Mouse (Mus musculus) cerebellum, adult 2 months (tissue): ENCODE measurements around the gene Vars2. TPM values are rescaled to one million over a fixed set of nuclear protein-coding genes. Genes with fewer than 3 reads are reported as not detected.
A peak's percentile ranks its signal among the peaks of the same experiment; 100 is the strongest.

Experiments
- DNase-seq, 2 experiments: peaks; one replicate each; pipeline ENCODE4 v3.0.0; 2021
- H3K27ac ChIP-seq: fragments of 200-500 bp; 2 replicates; pipeline ENCODE4 v1.5.1; 2012; ENCODE audit warnings: low read length, control low read depth, inconsistent platforms; ENCODE audit not compliant: insufficient read depth
- H3K27me3 ChIP-seq: fragments of 200-500 bp; 2 replicates; pipeline ENCODE4 v1.6.1; 2012; ENCODE audit warnings: inconsistent platforms, mild to moderate bottlenecking, low read length, moderate library complexity; ENCODE audit not compliant: control insufficient read depth, insufficient read depth
- H3K4me1 ChIP-seq: fragments of 200-500 bp; 2 replicates; pipeline ENCODE4 v1.6.1; 2011; ENCODE audit warnings: low read length; ENCODE audit not compliant: control insufficient read depth, insufficient read depth
- H3K4me3 ChIP-seq: fragments of 200-500 bp; replicated peaks from 2 replicates; pipeline ENCODE3; 2011; ENCODE audit warnings: mild to moderate bottlenecking, low read depth, low read length, control low read depth; ENCODE audit not compliant: insufficient read depth
- CTCF ChIP-seq: fragments of 200-500 bp; IDR thresholded peaks from 2 replicates; pipeline ENCODE4 v1.5.1; 2011; ENCODE audit warnings: low read depth, mild to moderate bottlenecking, control low read depth, low read length, moderate library complexity, borderline replicate concordance; ENCODE audit not compliant: insufficient read depth
- POLR2A ChIP-seq: fragments of 200-500 bp; IDR thresholded peaks from 2 replicates; pipeline ENCODE4 v1.6.1; 2011; ENCODE audit warnings: low read length, control low read depth, borderline replicate concordance; ENCODE audit not compliant: insufficient read depth
- WGBS: fragments of 180-500 bp; shearing (Covaris S2); methylation state at CpG from one replicate; pipeline ENCODE4 v1.1.7; 2018; 5-methylcytosine and 5-hydroxymethylcytosine counted together
- polyA plus RNA-seq: library from polyadenylated mRNA; depleted of rRNA; stranded (reverse); fragments of >200 nt; gene quantifications from 2 replicates; pipeline ENCODE4 v1.2.3, GENCODE M21; 2012

Vars2 gene
- polyA plus RNA-seq, 1 experiment = 35.9 TPM

DNA sequence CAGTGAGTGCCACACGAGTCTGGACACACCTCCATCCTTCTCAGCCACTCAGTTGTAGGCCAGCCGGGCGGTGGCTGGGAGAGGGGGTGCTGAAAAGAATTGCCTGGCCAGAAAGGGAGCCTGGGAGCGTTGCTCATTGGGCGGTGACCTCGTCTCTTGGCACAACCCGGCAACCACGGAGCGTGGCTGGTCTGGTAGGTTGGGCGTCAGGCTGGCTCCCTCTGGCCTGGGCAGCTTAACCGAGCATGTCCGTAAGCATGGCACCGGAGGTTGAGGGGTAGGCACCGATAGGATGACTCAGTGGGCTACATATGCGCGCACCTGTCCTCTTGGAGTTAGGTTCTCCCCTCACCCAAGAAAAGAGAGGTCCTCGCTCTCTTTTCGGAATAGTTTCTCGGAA is 32.5 kb upstream of the Vars2 start:
- Histone ChIP-seq H3K4me1 (peaks cover 33% of the 10 kb centered on the region), H3K27ac (peak overlapping the region; percentile 87), H3K27me3 (no peaks in the 10 kb centered on the region), H3K4me3 (peak overlapping the region; percentile 88)
- peak; percentile 89 to 92 for DNase-seq
- TF ChIP-seq CTCF (no peak), POLR2A (peak; percentile 59; the same call in 1 of the 2 replicates)
- under 1% methylated on average over 19 of the region's 19 CpGs for WGBS

DNA sequence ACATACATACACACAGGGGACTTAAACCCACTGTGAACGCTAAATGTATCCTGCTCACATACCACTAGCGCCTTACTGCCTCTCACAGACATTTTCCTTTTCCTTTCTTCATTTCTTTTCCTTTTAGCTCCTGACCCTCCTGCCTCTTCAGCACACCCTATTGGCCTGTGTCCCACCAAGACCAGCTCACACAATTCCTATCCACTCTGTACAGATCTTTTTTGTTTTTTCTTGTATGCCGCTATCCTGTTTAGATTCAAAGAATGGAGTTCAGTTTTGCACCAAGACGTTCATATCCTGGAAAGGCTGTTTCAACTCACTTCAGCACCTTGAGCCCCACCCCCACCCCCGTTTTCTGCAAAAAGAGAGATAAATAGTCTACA is 31.1 kb upstream of the Vars2 start:
- no peak for DNase-seq
- Histone ChIP-seq H3K4me1 (peaks cover 20% of the 10 kb centered on the region), H3K4me3 (peak overlapping the region; percentile 65), H3K27me3 (no peaks in the 10 kb centered on the region), H3K27ac (peak overlapping the region; percentile 96)
- 24% methylated on average over 5 of the region's 5 CpGs for WGBS
- TF ChIP-seq CTCF = no peak
- no peak for TF ChIP-seq POLR2A

DNA sequence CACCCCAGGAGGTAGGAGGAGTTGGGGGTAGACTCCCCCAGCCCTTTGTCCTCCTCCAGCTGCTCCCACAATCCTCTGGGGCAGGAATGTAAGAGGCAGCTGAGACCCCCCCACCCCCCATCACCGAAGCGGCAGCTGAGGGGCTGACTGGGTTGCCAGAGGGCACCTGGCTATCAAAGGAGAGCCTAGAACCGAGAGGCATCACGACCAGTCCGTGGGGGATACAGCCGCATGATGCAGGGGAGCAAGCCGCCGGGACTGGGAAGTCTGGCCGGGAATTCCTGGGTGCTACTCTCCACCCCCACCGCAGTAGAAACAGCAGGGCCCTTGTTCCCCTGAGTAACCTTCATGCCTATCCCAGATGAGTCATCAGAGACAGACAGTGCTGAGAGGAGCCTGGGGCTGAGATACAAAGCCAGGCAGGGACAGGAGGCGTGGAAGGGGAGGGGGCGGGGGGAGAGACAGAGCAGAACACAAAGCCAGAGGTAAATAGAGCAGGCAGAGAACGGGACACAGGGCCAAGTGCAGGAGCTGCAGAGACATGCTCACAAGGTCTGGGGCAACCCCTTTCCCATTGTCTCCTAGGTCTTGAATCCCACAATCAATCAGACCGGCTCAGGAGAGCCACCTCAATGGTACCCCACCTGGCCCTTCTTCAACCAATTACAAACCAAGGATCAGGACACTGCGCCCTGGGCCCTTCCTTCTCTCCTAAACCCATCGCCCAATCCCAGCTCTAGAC is 30.5 kb upstream of the Vars2 start:
- peak; percentile 66 to 80 for DNase-seq
- Histone ChIP-seq H3K4me1 (peaks cover 20% of the 10 kb centered on the region), H3K27me3 (no peaks in the 10 kb centered on the region), H3K4me3 (peak overlapping the region; percentile 65), H3K27ac (peak overlapping the region; percentile 96)
- TF ChIP-seq CTCF (no peak), POLR2A (peak; percentile 37; the same call in 1 of the 2 replicates)
- under 1% methylated on average over 15 of the region's 16 CpGs for WGBS

DNA sequence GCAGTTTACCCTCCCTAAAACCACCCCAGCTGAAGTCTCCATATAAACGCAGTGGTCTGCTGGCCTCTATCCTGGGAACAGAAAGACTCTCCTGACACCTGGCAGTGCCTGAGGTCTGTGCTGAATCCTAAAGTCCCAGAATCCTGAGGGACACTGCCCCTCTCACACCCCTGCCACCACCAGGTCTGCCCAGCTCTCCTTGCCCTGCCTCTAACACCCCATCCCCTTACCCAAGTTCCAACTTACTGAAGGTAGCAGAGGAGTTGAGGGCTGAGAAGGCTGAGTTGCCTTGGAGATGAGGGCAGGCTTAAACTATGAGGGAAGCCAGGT is 30.0 kb upstream of the Vars2 start:
- WGBS = 0% methylated on average over 1 of the region's 1 CpGs
- peaks cover 20% of the 10 kb centered on the region for H3K4me1 ChIP-seq
- peak in 1 of 2 experiments; percentile 48 for DNase-seq

DNA sequence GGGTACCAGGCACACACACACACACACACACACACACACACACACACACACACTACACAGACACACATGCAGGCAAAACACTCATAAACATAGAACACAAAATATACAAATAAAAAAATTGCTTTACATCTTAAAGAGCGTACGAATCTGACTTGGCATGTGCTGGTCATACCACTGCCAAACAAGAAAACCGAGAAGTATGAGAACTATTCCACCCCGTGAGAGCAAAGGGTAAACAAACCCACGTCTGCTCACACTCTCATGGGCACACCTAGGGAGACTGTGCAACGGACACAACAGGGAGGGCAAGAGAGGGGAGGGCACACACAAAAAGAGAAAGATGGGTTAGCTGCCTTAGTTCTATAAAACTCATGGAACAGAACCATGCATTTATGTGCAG is 29.3 kb upstream of the Vars2 start:
- H3K27ac ChIP-seq = no peak overlapping the region
- 12% methylated on average over 6 of the region's 6 CpGs for WGBS
- peak overlapping the region; percentile 42 for H3K4me3 ChIP-seq

More for the DNA sequence above, 30.0 kb upstream of the Vars2 start:
- TF ChIP-seq CTCF (no peak), POLR2A (no peak)
- Histone ChIP-seq H3K27ac (peak overlapping the region; percentile 96), H3K27me3 (no peaks in the 10 kb centered on the region), H3K4me3 (peak overlapping the region; percentile 65)

DNA sequence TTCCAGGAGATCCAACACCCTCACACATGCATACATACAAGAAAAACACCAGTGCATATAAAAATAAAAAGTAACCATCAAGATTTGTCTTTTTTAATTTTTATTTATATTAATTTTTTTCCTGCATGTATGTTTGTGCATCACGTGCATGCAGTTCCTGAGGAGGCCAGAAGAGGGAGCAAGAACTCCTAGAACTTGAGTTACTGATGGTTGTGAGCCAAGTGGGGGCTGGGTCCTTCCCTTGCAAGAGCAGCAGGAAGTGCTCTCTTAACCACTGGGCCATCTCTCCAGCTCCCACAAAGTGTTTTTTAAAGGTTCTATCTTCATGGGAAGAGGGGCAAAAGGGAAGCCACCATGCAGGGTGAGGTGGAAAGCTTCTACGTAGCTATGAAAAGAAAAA is 27.9 kb upstream of the Vars2 start:
- WGBS = 96% methylated on average over 2 of the region's 2 CpGs
- no peak for DNase-seq
- Histone ChIP-seq H3K4me1 (peaks cover 17% of the 10 kb centered on the region), H3K4me3 (no peak overlapping the region), H3K27ac (no peak overlapping the region), H3K27me3 (no peaks in the 10 kb centered on the region)
- TF ChIP-seq POLR2A (no peak), CTCF (peak; percentile 36; the same call in 1 of the 2 replicates)

More for the DNA sequence above, 29.3 kb upstream of the Vars2 start:
- Histone ChIP-seq H3K27me3 (no peaks in the 10 kb centered on the region), H3K4me1 (peaks cover 17% of the 10 kb centered on the region)
- no peak for DNase-seq
- no peak for TF ChIP-seq POLR2A

DNA sequence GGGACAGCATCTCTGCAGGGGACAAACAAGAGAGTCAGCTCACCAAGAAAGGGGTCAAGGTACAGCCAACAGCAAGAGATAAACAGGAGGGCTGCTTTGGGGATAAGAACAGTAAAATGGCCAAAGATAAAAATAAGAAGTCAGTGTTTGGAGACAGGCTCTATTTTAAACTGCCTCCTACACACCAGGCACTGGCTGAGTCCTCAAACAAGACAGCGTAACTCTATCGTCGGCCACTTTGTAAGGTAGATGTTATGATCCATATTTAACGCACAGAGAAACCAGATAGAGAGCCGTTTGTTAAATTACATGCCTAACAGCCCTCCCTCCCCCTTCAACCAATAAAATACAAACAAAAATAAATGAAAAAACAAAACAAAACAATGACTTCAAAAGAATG is 26.5 kb upstream of the Vars2 start:
- H3K4me3 ChIP-seq = no peak overlapping the region
- H3K27ac ChIP-seq = no peak overlapping the region
- TF ChIP-seq POLR2A (no peak), CTCF (no peak)
- H3K4me1 ChIP-seq = peaks cover 17% of the 10 kb centered on the region
- H3K27me3 ChIP-seq = no peaks in the 10 kb centered on the region
- no peak for DNase-seq
- WGBS = 82% methylated on average over 5 of the region's 5 CpGs

DNA sequence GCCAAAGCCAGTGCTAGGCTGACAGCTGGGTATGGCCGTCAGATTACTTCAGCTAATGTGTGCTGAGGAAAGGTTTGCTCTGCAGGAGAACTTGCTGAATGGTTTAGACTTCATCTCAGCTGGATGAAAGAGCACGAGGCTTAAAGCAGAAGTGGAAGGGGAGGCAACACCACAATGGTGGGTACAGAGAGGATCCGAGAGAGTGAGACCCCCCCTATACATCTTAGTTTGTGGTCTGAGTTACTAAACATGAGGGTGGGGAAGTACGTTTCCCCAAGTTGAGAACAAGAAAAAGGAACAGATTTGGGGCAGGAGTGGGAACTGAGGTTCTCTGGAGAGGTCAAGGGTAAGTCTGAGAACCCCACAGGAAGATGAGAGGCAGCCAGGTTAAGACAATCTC is 25.0 kb upstream of the Vars2 start:
- H3K4me1 ChIP-seq = peaks cover 8% of the 10 kb centered on the region
- H3K27ac ChIP-seq = no peak overlapping the region
- 61% methylated on average over 4 of the region's 4 CpGs for WGBS
- TF ChIP-seq POLR2A (no peak), CTCF (no peak)
- no peak overlapping the region for H3K4me3 ChIP-seq
- H3K27me3 ChIP-seq = no peaks in the 10 kb centered on the region
- DNase-seq = no peak
